Mouse (Mus musculus) stomach, postnatal 0 days (tissue): ENCODE measurements around the gene Hc.

Source experiments
- CTCF ChIP-seq: IDR thresholded peaks from 2 replicates; pipeline ENCODE4 v1.5.1; 2016; ENCODE audit warnings: antibody characterized with exemption, low read depth, mild to moderate bottlenecking, moderate library complexity
- EP300 ChIP-seq: optimal IDR thresholded peaks from 2 replicates; pipeline ENCODE3; 2016; ENCODE audit warnings: antibody characterized with exemption

DNA sequence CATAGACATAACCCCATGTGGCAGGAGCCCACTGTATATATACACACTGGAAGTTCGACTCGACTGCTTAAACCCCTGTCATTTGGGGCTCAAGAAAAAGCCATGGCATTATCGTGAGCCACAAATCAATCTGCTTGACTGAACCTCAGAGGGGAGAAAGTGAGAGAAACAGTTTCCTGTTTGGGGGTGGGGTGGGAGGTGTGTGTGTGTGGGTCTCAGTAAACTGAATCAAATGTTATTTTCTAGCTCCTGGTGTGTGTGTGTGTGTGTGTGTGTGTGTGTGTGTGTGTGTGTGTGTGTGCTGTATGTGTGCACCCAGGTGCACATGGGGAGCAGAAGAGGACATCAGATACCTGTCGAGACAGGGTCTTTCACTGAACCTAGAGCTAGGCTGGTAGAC, 108.2 kb downstream of the Hc start:
- TF ChIP-seq CTCF (no peak), EP300 (no peak)
